Mouse (Mus musculus) MEL (cell line): ENCODE data around the gene Trp53i13. TPM values are rescaled to one million over a fixed set of nuclear protein-coding genes. Genes with fewer than 3 reads are reported as not detected.
A peak's percentile ranks its signal among the peaks of the same experiment; 100 is the strongest.

ENCODE experiments used
- DNase-seq: peaks from one replicate; pipeline ENCODE4 v3.0.0; 2011; ENCODE audit warnings: low read depth, low spot score
- H3K27ac ChIP-seq: 2 replicates; pipeline ENCODE4 v1.5.1; 2012; ENCODE audit warnings: low read depth, mild to moderate bottlenecking, control low read depth, low read length, moderate library complexity; ENCODE audit not compliant: control insufficient read depth
- H3K27me3 ChIP-seq, 2 experiments: fragments of 150-350 bp in 1 of 2; sonication (generic) in 1 of 2; 2 replicates each; pipeline ENCODE4 v1.6.1; 2012; ENCODE audit warnings: low read length in 2 of 2, mild to moderate bottlenecking in 2 of 2, improper control_type of control experiment in 1 of 2, moderate library complexity in 1 of 2; ENCODE audit not compliant: insufficient read depth in 2 of 2, control insufficient read depth in 1 of 2
- H3K36me3 ChIP-seq, 2 experiments: 2 replicates each; pipeline ENCODE4 v1.6.1; 2012 to 2014; ENCODE audit warnings: low read length in 2 of 2, improper control_type of control experiment in 1 of 2, inconsistent platforms in 1 of 2, mild to moderate bottlenecking in 1 of 2; ENCODE audit not compliant: insufficient read depth in 2 of 2, control insufficient read depth in 1 of 2
- H3K4me1 ChIP-seq, 2 experiments: fragments of 150-350 bp in 1 of 2; sonication (generic) in 1 of 2; 2 replicates each; pipeline ENCODE4 v1.6.1; 2012; ENCODE audit warnings: low read length in 2 of 2, improper control_type of control experiment in 1 of 2, mild to moderate bottlenecking in 1 of 2; ENCODE audit not compliant: insufficient read depth in 2 of 2, control insufficient read depth in 1 of 2
- H3K4me3 ChIP-seq, 2 experiments: fragments of 150-350 bp in 1 of 2; sonication (generic) in 1 of 2; 2 replicates each; pipeline ENCODE4 v1.5.1; 2012; ENCODE audit warnings: low read depth in 2 of 2, low read length in 2 of 2, mild to moderate bottlenecking in 2 of 2, moderate library complexity in 2 of 2, control low read depth in 1 of 2, improper control_type of control experiment in 1 of 2; ENCODE audit not compliant: control insufficient read depth in 1 of 2, insufficient read depth in 1 of 2
- H3K79me2 ChIP-seq: 2 replicates; pipeline ENCODE4 v1.6.1; 2012; ENCODE audit warnings: mild to moderate bottlenecking, low read length, moderate library complexity; ENCODE audit not compliant: control insufficient read depth, poor library complexity, insufficient read depth
- H3K9ac ChIP-seq: 2 replicates; pipeline ENCODE4 v1.6.1; 2012; ENCODE audit warnings: low read depth, mild to moderate bottlenecking, control low read depth, low read length, moderate library complexity; ENCODE audit not compliant: control insufficient read depth, poor library complexity, severe bottlenecking
- H3K9me3 ChIP-seq: fragments of 150-350 bp; sonication (generic); replicated peaks from 2 replicates; pipeline ENCODE4 v1.6.1; 2012; ENCODE audit warnings: mild to moderate bottlenecking, low read length, improper control_type of control experiment, moderate library complexity; ENCODE audit not compliant: insufficient read depth
- BHLHE40 ChIP-seq: IDR thresholded peaks from 2 replicates; pipeline ENCODE4 v1.6.1; 2012; ENCODE audit warnings: low read depth, mild to moderate bottlenecking, inconsistent platforms, low read length, improper control_type of control experiment, borderline replicate concordance
- CHD1 ChIP-seq: IDR thresholded peaks from 2 replicates; pipeline ENCODE4 v1.6.1; 2012; ENCODE audit warnings: low read depth, mild to moderate bottlenecking, inconsistent platforms, low read length, improper control_type of control experiment
- CHD2 ChIP-seq: IDR thresholded peaks from 2 replicates; pipeline ENCODE4 v1.6.1; 2011; ENCODE audit warnings: low read length, improper control_type of control experiment
- CTCF ChIP-seq, 3 experiments: IDR thresholded peaks in 2 of 3; conservative IDR thresholded peaks in 1 of 3; 2 replicates each; pipeline ENCODE4 v1.5.1; 2011 to 2012; ENCODE audit warnings: low read length in 3 of 3, low read depth in 2 of 3, mild to moderate bottlenecking in 2 of 3, improper control_type of control experiment in 1 of 3, inconsistent platforms in 1 of 3, mixed read lengths in 1 of 3, moderate library complexity in 1 of 3; ENCODE audit not compliant: control insufficient read depth in 1 of 3, insufficient read depth in 1 of 3, poor library complexity in 1 of 3, severe bottlenecking in 1 of 3
- E2F4 ChIP-seq: IDR thresholded peaks from 2 replicates; pipeline ENCODE4 v1.6.1; 2011; ENCODE audit warnings: low read depth, low read length, improper control_type of control experiment, borderline replicate concordance
- ETS1 ChIP-seq: IDR thresholded peaks from 2 replicates; pipeline ENCODE4 v1.6.1; 2012; ENCODE audit warnings: low read depth, mild to moderate bottlenecking, inconsistent platforms, low read length, improper control_type of control experiment, moderate library complexity
- GATA1 ChIP-seq: IDR thresholded peaks from 2 replicates; pipeline ENCODE4 v1.6.1; 2011; ENCODE audit warnings: low read depth, low read length, improper control_type of control experiment
- HCFC1 ChIP-seq: IDR thresholded peaks from 2 replicates; pipeline ENCODE4 v1.6.1; 2012; ENCODE audit warnings: low read depth, mild to moderate bottlenecking, inconsistent platforms, low read length, improper control_type of control experiment, moderate library complexity
- JUND ChIP-seq: IDR thresholded peaks from 2 replicates; pipeline ENCODE4 v1.6.1; 2011; ENCODE audit warnings: low read depth, mild to moderate bottlenecking, improper control_type of control experiment, low read length
- MAFK ChIP-seq: IDR thresholded peaks from 2 replicates; pipeline ENCODE4 v1.6.1; 2011; ENCODE audit warnings: low read depth, mild to moderate bottlenecking, low read length, improper control_type of control experiment, borderline replicate concordance
- MAX ChIP-seq: IDR thresholded peaks from 2 replicates; pipeline ENCODE4 v1.6.1; 2011; ENCODE audit warnings: low read length, improper control_type of control experiment
- MAZ ChIP-seq: IDR thresholded peaks from 2 replicates; pipeline ENCODE4 v1.6.1; 2012; ENCODE audit warnings: low read depth, mild to moderate bottlenecking, inconsistent platforms, low read length, improper control_type of control experiment
- MXI1 ChIP-seq: IDR thresholded peaks from 2 replicates; pipeline ENCODE4 v1.6.1; 2011; ENCODE audit warnings: mild to moderate bottlenecking, low read depth, low read length, improper control_type of control experiment
- MYB ChIP-seq: IDR thresholded peaks from 2 replicates; pipeline ENCODE4 v1.6.1; 2011; ENCODE audit warnings: mild to moderate bottlenecking, low read depth, low read length, improper control_type of control experiment
- MYC ChIP-seq: IDR thresholded peaks from 2 replicates; pipeline ENCODE4 v1.6.1; 2011; ENCODE audit warnings: low read depth, mild to moderate bottlenecking, low read length, improper control_type of control experiment, moderate library complexity
- NELFE ChIP-seq: IDR thresholded peaks from 2 replicates; pipeline ENCODE4 v1.6.1; 2011; ENCODE audit warnings: low read depth, low read length, improper control_type of control experiment
- NRF1 ChIP-seq: IDR thresholded peaks from 2 replicates; pipeline ENCODE4 v1.6.1; 2014; ENCODE audit warnings: low read depth, mild to moderate bottlenecking, inconsistent platforms, low read length, improper control_type of control experiment, moderate library complexity; ENCODE audit not compliant: poor library complexity, insufficient read depth, severe bottlenecking
- POLR2A ChIP-seq, 2 experiments: IDR thresholded peaks; 2 replicates each; pipeline ENCODE4 v1.6.1; 2011 to 2012; ENCODE audit warnings: low read length in 2 of 2, mild to moderate bottlenecking in 2 of 2, control low read depth in 1 of 2, improper control_type of control experiment in 1 of 2, low read depth in 1 of 2, moderate library complexity in 1 of 2; ENCODE audit not compliant: control insufficient read depth in 1 of 2, insufficient read depth in 1 of 2, poor library complexity in 1 of 2
- POLR2AphosphoS2 ChIP-seq: IDR thresholded peaks from 2 replicates; pipeline ENCODE4 v1.6.1; 2011; ENCODE audit warnings: low read length, improper control_type of control experiment
- POLR2AphosphoS5 ChIP-seq: IDR thresholded peaks from 2 replicates; pipeline ENCODE4 v1.6.1; 2012; ENCODE audit warnings: low read depth, borderline replicate concordance, mild to moderate bottlenecking, inconsistent platforms, low read length, moderate library complexity, mixed read lengths
- RAD21 ChIP-seq: IDR thresholded peaks from 2 replicates; pipeline ENCODE4 v1.6.1; 2011; ENCODE audit warnings: mild to moderate bottlenecking, low read depth, low read length, improper control_type of control experiment
- RCOR1 ChIP-seq: IDR thresholded peaks from 2 replicates; pipeline ENCODE4 v1.6.1; 2012; ENCODE audit warnings: low read depth, mild to moderate bottlenecking, inconsistent platforms, low read length, improper control_type of control experiment
- SIN3A ChIP-seq: IDR thresholded peaks from 2 replicates; pipeline ENCODE4 v1.6.1; 2012; ENCODE audit warnings: low read length, improper control_type of control experiment, inconsistent platforms
- TAL1 ChIP-seq: IDR thresholded peaks from 2 replicates; pipeline ENCODE4 v1.6.1; 2012; ENCODE audit warnings: mild to moderate bottlenecking, inconsistent platforms, low read length, moderate library complexity, mixed read lengths
- TBP ChIP-seq: IDR thresholded peaks from 2 replicates; pipeline ENCODE4 v1.8.0; 2011; ENCODE audit warnings: low read depth, low read length, improper control_type of control experiment
- USF1 ChIP-seq: IDR thresholded peaks from 2 replicates; pipeline ENCODE4 v1.6.1; 2014; ENCODE audit warnings: low read depth, mild to moderate bottlenecking, inconsistent platforms, low read length, improper control_type of control experiment, moderate library complexity
- ZC3H11A ChIP-seq: IDR thresholded peaks from 2 replicates; pipeline ENCODE4 v1.6.1; 2012; ENCODE audit warnings: low read depth, mild to moderate bottlenecking, inconsistent platforms, low read length, improper control_type of control experiment
- ZMIZ1 ChIP-seq: IDR thresholded peaks from 2 replicates; pipeline ENCODE4 v1.6.1; 2012; ENCODE audit warnings: low read depth, mild to moderate bottlenecking, inconsistent platforms, low read length, improper control_type of control experiment, moderate library complexity
- ZNF384 ChIP-seq: IDR thresholded peaks from 2 replicates; pipeline ENCODE4 v1.6.1; 2012; ENCODE audit warnings: low read depth, mild to moderate bottlenecking, inconsistent platforms, low read length, improper control_type of control experiment
- polyA plus RNA-seq, 2 experiments: library from polyadenylated mRNA; stranded (reverse) in 1 of 2; unstranded in 1 of 2; fragments of >175 nt in 1 of 2; fragments of >200 nt in 1 of 2; gene quantifications; 2 replicates each; pipeline versions ENCODE4 v1.2.1 to v1.2.4; 2012; ENCODE audit warnings: low replicate concordance in 2 of 2, low read depth in 1 of 2; ENCODE audit not compliant: insufficient read length in 2 of 2, insufficient read depth in 1 of 2, missing spikeins in 1 of 2
- total RNA-seq: library from RNA; depleted of rRNA; stranded (reverse); fragments of 300-350 nt; gene quantifications from 2 replicates; pipeline ENCODE4 v1.2.3, GENCODE M21; 2012

Gene Trp53i13
- total and polyA plus RNA-seq, 3 experiments = 6.0 to 12.3 TPM; not detected in 1

- DNase-seq = peak; percentile 94
- peaks cover 59% of the 10 kb centered on the region for H3K79me2 ChIP-seq
- H3K9ac ChIP-seq = peak overlapping the region; percentile 93
- H3K36me3 ChIP-seq = peaks cover 0 to 31% of the 10 kb centered on the region in 2 experiments; a peak in 2 of 4 replicates
- H3K4me3 ChIP-seq = peak overlapping the region; percentile 86 to 90
- no peaks in the 10 kb centered on the region for H3K9me3 ChIP-seq
- peak overlapping the region; percentile 96 for H3K27ac ChIP-seq
- TF ChIP-seq RCOR1 (no peak), TBP (peak; percentile 20; the same call in 1 of the 2 replicates), USF1 (peak; percentile 49; the same call in 1 of the 2 replicates), NELFE (peak; percentile 44; the same call in 1 of the 2 replicates), POLR2A (IDR thresholded peaks at IDR 0.05; ENCODE audit: control insufficient read depth in 1 of 2, insufficient read depth in 1 of 2, low read depth in 1 of 2, low read length in 2 of 2, poor library complexity in 1 of 2) (peak in 1 of 2 experiments; percentile 48; a peak in 2 of 4 replicates), CHD2 (no peak), JUND (no peak), SIN3A (peak; percentile 38), MXI1 (peak; percentile 93), MAZ (peak; percentile 12; the same call in 1 of the 2 replicates), POLR2AphosphoS2 (peak; percentile 74), ETS1 (peak; percentile 25), MAX (peak; percentile 97), ZMIZ1 (0 out of 2 replicates have a peak, but pooled peaks have one; percentile 28), GATA1 (no peak), BHLHE40 (0 out of 2 replicates have a peak, but pooled peaks have one; percentile 6), MYC (peak; percentile 84; the same call in 1 of the 2 replicates), NRF1 (no peak)
- no peaks in the 10 kb centered on the region for H3K27me3 ChIP-seq
- H3K4me1 ChIP-seq = peaks cover 2 to 41% of the 10 kb centered on the region in 2 experiments; a peak in 3 of 4 replicates
Observed at GRCm38 (mm10) chr11:77491502-77492291, 24.1 kb downstream of the Trp53i13 start.

GRCm38 (mm10) chr11:77491123-77491501, 24.7 kb downstream of the Trp53i13 start:
- Histone ChIP-seq H3K9ac (peak overlapping the region; percentile 93), H3K4me1 (peaks cover 2 to 41% of the 10 kb centered on the region in 2 experiments; a peak in 3 of 4 replicates)
- TF ChIP-seq MAFK (no peak), RCOR1 (no peak), CHD1 (no peak), TAL1 (no peak), HCFC1 (peak; percentile 70), POLR2AphosphoS5 (no peak), E2F4 (no peak), RAD21 (peak; percentile 85), ZC3H11A (peak; percentile 69), MYB (no peak), ETS1 (no peak), TBP (0 out of 2 replicates have a peak, but pooled peaks have one; percentile 8), USF1 (no peak), MXI1 (no peak; the same call in 1 of the 2 replicates), ZMIZ1 (no peak; the same call in 1 of the 2 replicates), MYC (no peak), CHD2 (no peak), POLR2A (IDR thresholded peaks at IDR 0.05; ENCODE audit: control insufficient read depth in 1 of 2, insufficient read depth in 1 of 2, low read depth in 1 of 2, low read length in 2 of 2, poor library complexity in 1 of 2) (no peak), MAZ (peak; percentile 99), BHLHE40 (0 out of 2 replicates have a peak, but pooled peaks have one; percentile 23), CTCF (IDR thresholded peaks at IDR 0.05 in 2 of 3, conservative IDR thresholded peaks at IDR 0.05 in 1 of 3; ENCODE audit: control insufficient read depth in 1 of 3, insufficient read depth in 1 of 3, low read depth in 2 of 3, low read length in 3 of 3, poor library complexity in 1 of 3, severe bottlenecking in 1 of 3) (peak; percentile 88 to 100 (median 99)), ZNF384 (no peak)

More at GRCm38 (mm10) chr11:77491123-77491501, 24.7 kb downstream of the Trp53i13 start:
- DNase-seq = peak; percentile 95
- H3K27ac ChIP-seq = peak overlapping the region; percentile 96
- peaks cover 62% of the 10 kb centered on the region for H3K79me2 ChIP-seq
- H3K9me3 ChIP-seq = no peaks in the 10 kb centered on the region
- no peaks in the 10 kb centered on the region for H3K27me3 ChIP-seq
- peaks cover 0 to 33% of the 10 kb centered on the region in 2 experiments; a peak in 2 of 4 replicates for H3K36me3 ChIP-seq
- peak overlapping the region; percentile 86 to 90 for H3K4me3 ChIP-seq
